Mouse (Mus musculus) forebrain, embryonic 12.5 days (tissue): Measurements from ENCODE around the gene Psma6. TPM values are rescaled to one million over a fixed set of nuclear protein-coding genes. Genes with fewer than 3 reads are reported as not detected.

Source experiments
- ATAC-seq: fragments of 200-750 bp; cut with Nextera tagmentation; 2 replicates; pipeline ENCODE4 v1.8.0; 2017; ENCODE audit warnings: moderate TSS enrichment; ENCODE audit not compliant: low FRiP score
- H3K27ac ChIP-seq: fragments of 300-500 bp; sonication (generic); 2 replicates; pipeline ENCODE4 v1.5.1; 2016; ENCODE audit warnings: mild to moderate bottlenecking
- H3K27me3 ChIP-seq: fragments of 300-500 bp; sonication (generic); 2 replicates; pipeline ENCODE4 v1.6.1; 2016; ENCODE audit warnings: mild to moderate bottlenecking
- H3K36me3 ChIP-seq: fragments of 300-500 bp; sonication (generic); replicated peaks from 2 replicates; pipeline ENCODE4 v1.6.1; 2016; ENCODE audit warnings: mild to moderate bottlenecking
- H3K4me1 ChIP-seq: fragments of 300-500 bp; sonication (generic); 2 replicates; pipeline ENCODE4 v1.6.1; 2016
- H3K4me2 ChIP-seq: fragments of 300-500 bp; sonication (generic); 2 replicates; pipeline ENCODE4 v1.6.1; 2016; ENCODE audit warnings: mild to moderate bottlenecking, moderate library complexity
- H3K4me3 ChIP-seq: fragments of 300-500 bp; sonication (generic); replicated peaks from 2 replicates; pipeline ENCODE4 v1.5.1; 2016; ENCODE audit warnings: mild to moderate bottlenecking
- H3K9ac ChIP-seq: fragments of 300-500 bp; sonication (generic); 2 replicates; pipeline ENCODE4 v1.6.1; 2016; ENCODE audit warnings: mild to moderate bottlenecking
- H3K9me3 ChIP-seq: fragments of 300-500 bp; sonication (generic); 2 replicates; pipeline ENCODE4 v1.6.1; 2016
- WGBS: fragments of 180-500 bp; shearing (Covaris S2); methylation state at CpG from one replicate; pipeline ENCODE4 v1.1.7; 2016; 5-methylcytosine and 5-hydroxymethylcytosine counted together
- polyA plus RNA-seq: library from polyadenylated mRNA; unstranded; fragments of >200 nt; fragmentation: Nextera tagmentation; extraction: Ambion mirVana; gene quantifications from 2 replicates; pipeline ENCODE4 v1.2.1, GENCODE M21; 2016

Psma6 gene
- polyA plus RNA-seq, 1 experiment from 2014 or later = 425 TPM

GRCm38 (mm10) chr12:55432920-55433284, 48.9 kb downstream of the Psma6 start:
- ATAC-seq = no peak
- Histone ChIP-seq H3K4me3 (no peak overlapping the region), H3K27ac (no peak overlapping the region), H3K4me1 (peaks cover 5% of the 10 kb centered on the region), H3K9me3 (no peaks in the 10 kb centered on the region), H3K9ac (no peak overlapping the region), H3K36me3 (no peaks in the 10 kb centered on the region), H3K27me3 (no peaks in the 10 kb centered on the region), H3K4me2 (no peak overlapping the region)
- 94% methylated on average over 8 of the region's 8 CpGs for WGBS

DNA sequence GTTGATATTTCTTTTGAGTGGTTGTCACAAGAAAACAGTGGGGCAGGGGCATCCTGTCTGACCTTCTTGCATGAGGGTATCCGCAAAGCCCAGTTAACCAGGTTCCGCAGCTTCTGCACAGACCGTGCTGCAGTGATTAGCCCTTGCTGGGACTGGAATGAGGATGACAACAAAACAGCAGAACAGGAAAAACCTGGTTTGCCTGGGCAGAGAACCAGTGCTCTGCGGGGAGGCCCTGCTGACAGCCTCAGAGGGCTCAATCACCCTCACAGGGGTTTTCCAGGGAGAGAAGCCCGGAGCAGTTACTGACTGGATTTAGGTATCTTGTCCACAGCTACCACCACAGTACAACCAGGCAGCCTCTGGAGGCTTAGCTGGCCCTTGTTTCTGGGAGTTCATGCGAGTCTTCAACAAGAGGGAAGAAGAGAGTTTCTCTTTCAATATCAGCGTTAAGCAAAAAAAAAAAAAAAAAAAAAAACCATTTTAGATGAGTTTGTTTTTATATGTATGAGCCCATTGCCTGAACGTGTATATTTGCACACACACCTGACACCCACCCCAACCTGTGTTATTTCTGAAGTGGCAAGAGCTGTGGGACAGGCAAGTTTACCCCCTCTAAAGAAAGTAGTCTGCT, 49.9 kb downstream of the Psma6 start:
- Histone ChIP-seq H3K9me3 (no peaks in the 10 kb centered on the region), H3K27ac (no peak overlapping the region), H3K36me3 (no peaks in the 10 kb centered on the region), H3K4me1 (peaks cover 14% of the 10 kb centered on the region), H3K27me3 (no peaks in the 10 kb centered on the region), H3K9ac (no peak overlapping the region), H3K4me2 (no peak overlapping the region), H3K4me3 (no peak overlapping the region)
- ATAC-seq = no peak
- WGBS = 45% methylated on average over 8 of the region's 8 CpGs

DNA sequence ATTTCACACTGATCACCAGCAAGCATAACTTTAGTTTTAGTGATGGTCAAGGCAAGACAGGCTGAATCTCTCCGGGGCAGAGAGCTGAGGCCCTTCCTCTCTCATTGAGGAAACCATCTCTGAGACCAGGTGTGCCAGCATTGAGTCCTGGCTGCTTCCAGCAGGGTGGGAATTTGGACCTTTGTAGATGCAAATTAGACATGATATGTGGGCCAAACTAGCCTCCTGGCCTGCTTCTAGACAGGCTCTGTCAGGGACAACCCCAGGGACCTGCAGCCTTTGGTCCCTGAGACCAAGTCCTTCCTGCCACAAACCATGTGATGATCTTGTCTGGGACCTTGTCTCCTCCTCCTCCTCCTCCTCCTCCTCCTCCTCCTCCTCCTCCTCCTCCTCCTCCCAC, 51.1 kb downstream of the Psma6 start:
- no peak overlapping the region for H3K9ac ChIP-seq
- no peaks in the 10 kb centered on the region for H3K27me3 ChIP-seq
- no peaks in the 10 kb centered on the region for H3K9me3 ChIP-seq
- H3K4me3 ChIP-seq = no peak overlapping the region
- H3K27ac ChIP-seq = no peak overlapping the region
- ATAC-seq = no peak
- H3K36me3 ChIP-seq = no peaks in the 10 kb centered on the region
- H3K4me1 ChIP-seq = peaks cover 15% of the 10 kb centered on the region
- 76% methylated on average over 1 of the region's 1 CpGs for WGBS
- H3K4me2 ChIP-seq = no peak overlapping the region

GRCm38 (mm10) chr12:55437122-55437826, 53.3 kb downstream of the Psma6 start:
- no peak for ATAC-seq
- H3K9ac ChIP-seq = no peak overlapping the region
- 81% methylated on average over 13 of the region's 13 CpGs for WGBS
- no peak overlapping the region for H3K27ac ChIP-seq
- no peaks in the 10 kb centered on the region for H3K9me3 ChIP-seq
- no peaks in the 10 kb centered on the region for H3K27me3 ChIP-seq
- H3K4me2 ChIP-seq = no peak overlapping the region
- H3K4me1 ChIP-seq = peaks cover 15% of the 10 kb centered on the region
- no peak overlapping the region for H3K4me3 ChIP-seq
- no peaks in the 10 kb centered on the region for H3K36me3 ChIP-seq

DNA sequence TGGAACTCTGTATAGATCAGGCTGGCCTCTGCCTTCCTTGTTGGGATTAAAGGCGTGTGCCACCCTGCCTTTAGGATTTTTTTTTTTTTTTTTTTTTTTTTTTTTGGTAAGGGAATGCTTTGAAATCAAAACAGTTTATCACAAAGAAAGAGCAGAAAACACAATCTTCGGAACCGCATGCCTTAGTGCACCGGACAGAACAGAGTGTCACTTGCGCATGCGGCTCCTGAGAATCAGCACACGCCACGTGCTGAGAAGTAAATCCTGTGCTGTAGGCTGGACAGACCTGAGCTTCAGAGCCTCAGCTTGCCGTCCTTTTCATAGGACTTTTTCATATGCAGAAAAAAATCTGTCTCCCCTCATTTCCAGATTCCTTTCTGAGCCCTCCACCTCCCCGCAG, 54.0 kb downstream of the Psma6 start:
- peak overlapping the region; percentile 46; the same call in 1 of the 2 replicates for H3K4me2 ChIP-seq
- ATAC-seq = no peak; the same call in 1 of the 2 replicates
- H3K9ac ChIP-seq = peak overlapping the region; percentile 49; the same call in 1 of the 2 replicates
- no peak overlapping the region for H3K4me3 ChIP-seq
- no peaks in the 10 kb centered on the region for H3K27me3 ChIP-seq
- peaks cover 15% of the 10 kb centered on the region for H3K4me1 ChIP-seq
- H3K27ac ChIP-seq = peak overlapping the region; percentile 50; the same call in 1 of the 2 replicates
- no peaks in the 10 kb centered on the region for H3K36me3 ChIP-seq
- H3K9me3 ChIP-seq = no peaks in the 10 kb centered on the region
- WGBS = 61% methylated on average over 10 of the region's 10 CpGs

DNA sequence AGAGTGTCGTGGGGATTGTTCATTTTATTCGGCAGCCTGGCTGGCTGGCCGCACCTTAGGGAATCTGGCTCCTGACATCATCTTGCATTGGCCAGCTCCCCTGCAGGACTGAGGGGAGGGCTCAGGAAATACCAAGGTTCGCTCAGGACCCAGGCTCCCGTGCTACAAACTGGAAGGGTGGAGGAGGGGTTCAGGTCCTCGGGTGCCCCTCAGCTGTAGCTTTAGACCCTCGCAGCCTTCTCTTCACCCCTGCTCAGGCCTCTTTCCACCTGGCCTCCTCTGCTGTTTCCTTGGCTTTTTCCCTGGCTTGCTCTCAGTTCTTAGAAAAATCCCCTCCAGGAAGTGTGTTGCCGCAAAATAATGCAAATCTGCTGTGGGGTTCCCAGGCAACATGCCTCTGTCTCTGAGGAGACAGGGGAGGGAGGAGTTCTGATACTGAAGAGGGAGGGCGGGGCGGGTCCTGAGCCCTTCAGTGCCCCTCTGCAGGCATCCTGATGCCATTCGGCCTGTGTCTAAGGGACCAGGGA, 54.7 kb downstream of the Psma6 start:
- ATAC-seq = peak; percentile 44; the same call in 1 of the 2 replicates
- Histone ChIP-seq H3K9ac (peak overlapping the region; percentile 49), H3K36me3 (no peaks in the 10 kb centered on the region), H3K4me2 (peak overlapping the region; percentile 46), H3K4me3 (no peak overlapping the region; the same call in 1 of the 2 replicates), H3K9me3 (no peaks in the 10 kb centered on the region), H3K4me1 (peaks cover 15% of the 10 kb centered on the region), H3K27ac (peak overlapping the region; percentile 50; the same call in 1 of the 2 replicates), H3K27me3 (no peaks in the 10 kb centered on the region)
- 5% methylated on average over 11 of the region's 11 CpGs for WGBS

DNA sequence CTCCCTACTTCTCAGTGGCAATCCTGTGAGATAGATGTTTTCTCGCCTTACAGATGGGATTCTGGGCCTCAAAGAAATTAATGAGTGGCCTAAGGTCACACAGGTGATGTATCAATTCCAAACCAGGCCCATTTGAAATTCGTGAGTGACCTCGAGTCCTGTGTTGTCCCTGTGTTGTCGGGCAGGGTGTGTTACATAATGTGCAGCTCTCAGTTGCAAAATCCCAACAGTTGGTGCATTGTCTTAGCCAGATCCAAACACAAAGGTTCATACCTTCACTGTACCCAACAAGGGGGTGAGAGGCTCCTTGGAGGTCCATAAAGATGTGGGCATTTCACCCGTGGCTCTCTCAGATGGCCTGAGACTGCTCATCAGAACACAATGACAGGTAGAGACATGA, 56.4 kb downstream of the Psma6 start:
- Histone ChIP-seq H3K27me3 (no peaks in the 10 kb centered on the region), H3K27ac (no peak overlapping the region), H3K4me1 (peaks cover 15% of the 10 kb centered on the region), H3K9me3 (no peaks in the 10 kb centered on the region), H3K36me3 (no peaks in the 10 kb centered on the region), H3K4me2 (no peak overlapping the region), H3K9ac (no peak overlapping the region), H3K4me3 (no peak overlapping the region)
- whole genome bisulfite sequencing = 76% methylated on average over 5 of the region's 5 CpGs
- no peak for ATAC-seq

DNA sequence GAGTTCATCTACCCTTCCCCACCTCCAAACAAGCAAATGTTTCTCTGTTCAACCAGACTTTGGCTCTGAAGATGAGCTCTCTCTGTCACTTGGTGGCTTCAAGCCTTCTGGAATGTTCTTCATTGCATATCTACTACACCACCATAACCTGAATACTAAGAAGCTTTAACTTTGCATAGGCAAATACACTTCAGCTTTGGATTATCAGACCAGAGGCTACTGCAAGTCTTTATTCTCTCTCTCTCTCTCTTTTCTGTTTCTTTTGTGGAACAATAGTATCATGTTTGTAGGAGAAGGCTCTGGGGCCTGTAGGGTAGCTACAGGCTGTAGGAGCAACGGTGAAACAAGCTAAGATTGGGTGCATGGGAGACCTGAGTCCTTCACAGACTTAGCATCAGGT, 58.2 kb downstream of the Psma6 start:
- WGBS = 100% methylated on average over 1 of the region's 1 CpGs
- Histone ChIP-seq H3K27ac (no peak overlapping the region), H3K36me3 (no peaks in the 10 kb centered on the region), H3K4me3 (no peak overlapping the region), H3K9me3 (no peaks in the 10 kb centered on the region), H3K9ac (no peak overlapping the region), H3K4me2 (no peak overlapping the region), H3K4me1 (peaks cover 26% of the 10 kb centered on the region), H3K27me3 (no peaks in the 10 kb centered on the region)
- ATAC-seq = no peak

GRCm38 (mm10) chr12:55442861-55443850, 59.1 kb downstream of the Psma6 start:
- Histone ChIP-seq H3K27me3 (no peaks in the 10 kb centered on the region), H3K4me1 (peaks cover 26% of the 10 kb centered on the region), H3K4me2 (no peak overlapping the region), H3K9me3 (no peaks in the 10 kb centered on the region), H3K9ac (no peak overlapping the region), H3K27ac (no peak overlapping the region), H3K36me3 (no peaks in the 10 kb centered on the region), H3K4me3 (no peak overlapping the region)
- no peak for ATAC-seq
- 79% methylated on average over 9 of the region's 9 CpGs for WGBS

DNA sequence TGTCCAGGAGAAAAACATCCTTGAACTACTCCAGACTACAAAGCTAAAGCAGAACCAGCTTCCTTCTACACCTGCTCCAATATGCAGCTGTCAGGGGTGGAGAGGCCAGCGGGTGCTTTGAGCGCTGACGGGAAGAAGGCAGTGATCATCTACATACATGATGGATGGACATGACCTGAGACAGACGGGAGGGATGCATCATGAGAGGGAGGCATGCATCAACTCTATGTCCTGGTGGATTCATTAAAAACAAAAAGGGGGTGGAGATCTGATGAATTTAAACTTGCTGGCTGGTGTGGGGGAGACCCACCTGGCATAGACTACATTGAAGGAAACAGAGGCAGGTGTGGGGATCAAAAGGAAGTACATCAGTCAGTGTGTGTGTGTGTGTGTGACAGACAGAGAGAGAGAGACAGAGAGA, 60.0 kb downstream of the Psma6 start:
- no peak for ATAC-seq
- no peak overlapping the region for H3K4me3 ChIP-seq
- whole genome bisulfite sequencing = 91% methylated on average over 4 of the region's 4 CpGs
- no peaks in the 10 kb centered on the region for H3K36me3 ChIP-seq
- H3K27ac ChIP-seq = no peak overlapping the region
- H3K9ac ChIP-seq = no peak overlapping the region
- no peak overlapping the region for H3K4me2 ChIP-seq
- H3K27me3 ChIP-seq = no peaks in the 10 kb centered on the region
- H3K9me3 ChIP-seq = no peaks in the 10 kb centered on the region
- H3K4me1 ChIP-seq = peaks cover 22% of the 10 kb centered on the region

DNA sequence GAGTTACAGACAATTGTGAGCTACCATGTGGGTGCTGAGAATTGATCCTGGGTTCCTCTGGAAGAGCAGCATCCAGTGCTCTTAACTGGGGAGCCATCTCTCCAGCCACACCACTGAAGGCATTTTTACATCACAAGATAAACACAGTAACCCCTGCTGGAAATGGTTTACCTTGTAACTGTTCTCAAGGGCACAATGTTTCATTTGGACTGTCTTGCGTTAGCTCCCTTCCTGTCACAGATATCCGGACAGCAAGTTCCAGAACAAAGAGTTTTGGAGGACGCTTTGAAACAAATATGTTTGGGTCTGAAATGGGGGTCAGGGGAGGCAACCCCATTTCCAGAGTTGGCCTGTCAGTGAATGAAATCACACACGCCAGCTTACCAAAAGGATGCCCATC, 61.6 kb downstream of the Psma6 start:
- no peak for ATAC-seq
- Histone ChIP-seq H3K27ac (no peak overlapping the region), H3K36me3 (no peaks in the 10 kb centered on the region), H3K4me3 (no peak overlapping the region), H3K4me1 (peaks cover 24% of the 10 kb centered on the region), H3K4me2 (no peak overlapping the region), H3K27me3 (no peaks in the 10 kb centered on the region), H3K9ac (no peak overlapping the region), H3K9me3 (no peaks in the 10 kb centered on the region)
- 87% methylated on average over 4 of the region's 4 CpGs for WGBS

DNA sequence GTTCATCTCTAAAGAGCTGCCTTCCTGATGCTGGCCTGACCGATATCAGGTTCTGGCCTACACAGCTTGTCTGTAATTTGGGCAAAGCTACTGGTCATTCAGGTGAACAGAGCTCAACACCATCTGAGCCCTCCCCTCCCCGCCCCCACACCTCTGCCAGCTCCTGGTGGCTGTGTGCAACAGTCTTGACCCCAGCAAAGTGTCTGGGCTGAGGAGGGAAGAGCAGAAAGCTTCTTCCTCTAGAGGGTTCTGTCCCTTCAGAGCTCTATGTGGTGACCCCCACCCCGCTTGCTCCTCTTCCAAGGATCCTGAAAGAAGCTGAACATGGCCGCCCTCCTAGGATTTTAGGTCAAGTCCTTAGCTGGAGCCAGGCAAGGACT, 62.3 kb downstream of the Psma6 start:
- H3K4me1 ChIP-seq = peaks cover 24% of the 10 kb centered on the region
- peak overlapping the region; percentile 2; the same call in 1 of the 2 replicates for H3K4me2 ChIP-seq
- H3K9ac ChIP-seq = no peak overlapping the region; the same call in 1 of the 2 replicates
- H3K9me3 ChIP-seq = no peaks in the 10 kb centered on the region
- peak; percentile 7; the same call in 1 of the 2 replicates for ATAC-seq
- 80% methylated on average over 4 of the region's 4 CpGs for WGBS
- H3K4me3 ChIP-seq = no peak overlapping the region
- no peaks in the 10 kb centered on the region for H3K36me3 ChIP-seq
- H3K27ac ChIP-seq = peak overlapping the region; percentile 89
- H3K27me3 ChIP-seq = no peaks in the 10 kb centered on the region
